Mouse (Mus musculus) heart, embryonic 16.5 days (tissue): ENCODE measurements at regions not wholly inside any gene's neighbourhood (a gene's known extent, or its start where the extent isn't known, plus 50 kb on each side); places are given as distances from the start of the nearest gene placed in this dataset.

Source experiments
- ATAC-seq: fragments of 200-750 bp; cut with Nextera tagmentation; replicated peaks from 2 replicates; pipeline ENCODE4 v1.8.0; 2017; ENCODE audit warnings: moderate number of reproducible peaks; ENCODE audit not compliant: insufficient read depth, low FRiP score; ENCODE audit errors: extremely low read depth
- H3K27ac ChIP-seq: fragments of 300-500 bp; sonication (generic); 2 replicates; pipeline ENCODE4 v1.5.1; 2014; ENCODE audit warnings: mild to moderate bottlenecking, low read length, control low read depth, moderate library complexity
- H3K27me3 ChIP-seq: fragments of 300-500 bp; sonication (generic); 2 replicates; pipeline ENCODE4 v1.6.1; 2014; ENCODE audit warnings: low read length, mixed read lengths; ENCODE audit not compliant: control insufficient read depth, insufficient read depth
- H3K36me3 ChIP-seq: fragments of 300-500 bp; sonication (generic); 2 replicates; pipeline ENCODE4 v1.6.1; 2014; ENCODE audit not compliant: control insufficient read depth, insufficient read depth
- H3K4me1 ChIP-seq: fragments of 300-500 bp; sonication (generic); 2 replicates; pipeline ENCODE4 v1.6.1; 2014; ENCODE audit warnings: low read length, mixed read lengths; ENCODE audit not compliant: control insufficient read depth, insufficient read depth
- H3K4me2 ChIP-seq: fragments of 300-500 bp; sonication (generic); 2 replicates; pipeline ENCODE4 v1.6.1; 2014; ENCODE audit warnings: low read depth, mild to moderate bottlenecking, control low read depth, low read length
- H3K4me3 ChIP-seq: fragments of 300-500 bp; sonication (generic); 2 replicates; pipeline ENCODE4 v1.5.1; 2014; ENCODE audit warnings: mild to moderate bottlenecking, control low read depth, low read length
- H3K9ac ChIP-seq: fragments of 300-500 bp; sonication (generic); 2 replicates; pipeline ENCODE4 v1.6.1; 2014; ENCODE audit warnings: low read length, control low read depth
- H3K9me3 ChIP-seq: fragments of 300-500 bp; sonication (generic); replicated peaks from 2 replicates; pipeline ENCODE4 v1.6.1; 2016; ENCODE audit warnings: low read length; ENCODE audit not compliant: control insufficient read depth
- WGBS: fragments of 180-500 bp; shearing (Covaris S2); extraction: QIAGEN DNeasy Blood & Tissue Kit; methylation state at CpG from one replicate; pipeline ENCODE4 v1.1.7; 2014; 5-methylcytosine and 5-hydroxymethylcytosine counted together

GRCm38 (mm10) chr4:105356616-105357015 lies 199.5 kb downstream of the Plpp3 start:
- Histone ChIP-seq H3K4me1 (no peaks in the 10 kb centered on the region), H3K4me3 (no peak overlapping the region), H3K27ac (no peak overlapping the region), H3K9me3 (no peaks in the 10 kb centered on the region), H3K36me3 (no peaks in the 10 kb centered on the region), H3K9ac (no peak overlapping the region), H3K4me2 (no peak overlapping the region), H3K27me3 (no peaks in the 10 kb centered on the region)
- no peak for ATAC-seq
- 72% methylated on average over 3 of the region's 3 CpGs for WGBS

DNA sequence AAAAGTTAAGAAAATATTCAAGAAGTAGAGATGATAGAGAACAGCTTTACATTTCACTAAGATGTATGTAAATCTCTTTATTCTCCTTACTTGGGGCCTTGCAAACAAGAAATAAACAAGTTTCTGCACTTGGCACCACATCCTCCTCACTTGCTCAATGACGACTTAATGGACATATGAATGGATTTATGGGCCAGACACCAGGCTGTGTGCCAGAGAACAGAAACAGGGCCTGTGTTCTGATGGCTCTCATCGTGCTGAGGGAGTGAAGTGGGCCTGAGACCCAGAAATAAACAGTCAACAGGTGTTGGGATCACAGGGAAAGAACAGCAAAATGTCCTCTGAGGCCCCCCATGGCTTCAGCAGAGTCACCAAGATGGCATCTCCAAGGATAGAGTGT lies 201.6 kb downstream of the Plpp3 start:
- no peak overlapping the region for H3K27ac ChIP-seq

GRCm38 (mm10) chr4:105364496-105364895 lies 207.3 kb downstream of the Plpp3 start:
- peak; percentile 79 for ATAC-seq
- H3K4me3 ChIP-seq, result no peak overlapping the region
- 33% methylated on average over 6 of the region's 6 CpGs for WGBS
- no peaks in the 10 kb centered on the region for H3K27me3 ChIP-seq
- H3K27ac ChIP-seq, result peak overlapping the region; percentile 87
- peak overlapping the region; percentile 27; the same call in 1 of the 2 replicates for H3K4me2 ChIP-seq
- H3K9me3 ChIP-seq, result no peaks in the 10 kb centered on the region
- no peak overlapping the region for H3K9ac ChIP-seq
- no peaks in the 10 kb centered on the region for H3K36me3 ChIP-seq
- H3K4me1 ChIP-seq, result peaks cover 12% of the 10 kb centered on the region

More for the DNA sequence above, 201.6 kb downstream of the Plpp3 start:
- Histone ChIP-seq H3K27me3 (no peaks in the 10 kb centered on the region), H3K36me3 (no peaks in the 10 kb centered on the region), H3K4me3 (no peak overlapping the region), H3K9me3 (no peaks in the 10 kb centered on the region), H3K9ac (no peak overlapping the region), H3K4me1 (no peaks in the 10 kb centered on the region), H3K4me2 (no peak overlapping the region)
- 34% methylated on average over 2 of the region's 2 CpGs for WGBS
- no peak for ATAC-seq

DNA sequence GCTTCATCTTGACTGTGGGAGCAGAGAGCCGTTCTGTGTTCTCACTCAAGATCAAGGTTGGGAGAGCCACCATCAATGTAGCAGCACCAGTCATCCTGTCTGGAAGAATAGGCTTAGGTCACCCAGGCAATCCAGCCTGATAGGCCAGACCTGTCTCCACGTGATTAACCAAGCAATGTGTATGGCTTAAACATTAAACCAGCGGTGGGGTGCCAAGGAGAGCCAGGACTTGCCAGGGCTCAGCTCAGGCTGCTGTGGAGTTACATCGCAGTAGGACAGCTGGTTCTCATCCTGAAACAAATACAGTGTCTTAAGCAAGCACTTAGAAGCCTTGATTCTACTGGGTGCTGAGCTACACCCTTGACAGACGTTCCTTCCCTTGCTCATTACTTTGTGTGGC lies 207.9 kb downstream of the Plpp3 start:
- no peak overlapping the region for H3K4me3 ChIP-seq
- H3K4me1 ChIP-seq, result peaks cover 12% of the 10 kb centered on the region
- H3K4me2 ChIP-seq, result no peak overlapping the region
- no peaks in the 10 kb centered on the region for H3K9me3 ChIP-seq
- H3K36me3 ChIP-seq, result no peaks in the 10 kb centered on the region
- ATAC-seq, result no peak
- H3K9ac ChIP-seq, result no peak overlapping the region
- H3K27ac ChIP-seq, result peak overlapping the region; percentile 87
- 75% methylated on average over 5 of the region's 5 CpGs for WGBS
- H3K27me3 ChIP-seq, result no peaks in the 10 kb centered on the region

GRCm38 (mm10) chr4:105376591-105376990 lies 219.4 kb downstream of the Plpp3 start:
- H3K4me2 ChIP-seq, result no peak overlapping the region
- H3K27ac ChIP-seq, result 0 out of 2 replicates have a peak overlapping the region, but pooled peaks have one; percentile 0
- no peaks in the 10 kb centered on the region for H3K27me3 ChIP-seq
- H3K4me1 ChIP-seq, result peaks cover 5% of the 10 kb centered on the region; the same call in 1 of the 2 replicates
- ATAC-seq, result no peak
- no peak overlapping the region for H3K4me3 ChIP-seq
- WGBS, result 37% methylated on average over 5 of the region's 5 CpGs
- no peaks in the 10 kb centered on the region for H3K9me3 ChIP-seq
- H3K9ac ChIP-seq, result no peak overlapping the region
- no peaks in the 10 kb centered on the region for H3K36me3 ChIP-seq

- Histone ChIP-seq H3K9me3 (no peaks in the 10 kb centered on the region), H3K4me3 (no peak overlapping the region), H3K36me3 (no peaks in the 10 kb centered on the region), H3K9ac (no peak overlapping the region), H3K4me1 (peaks cover 5% of the 10 kb centered on the region; the same call in 1 of the 2 replicates), H3K4me2 (no peak overlapping the region), H3K27me3 (no peaks in the 10 kb centered on the region), H3K27ac (peak overlapping the region; percentile 52; the same call in 1 of the 2 replicates)
- ATAC-seq, result peak; percentile 63; the same call in 1 of the 2 replicates
- 56% methylated on average over 11 of the region's 11 CpGs for WGBS
These were observed 220.5 kb downstream of the Plpp3 start for GRCm38 (mm10) chr4:105377469-105378187.

GRCm38 (mm10) chr4:105384826-105385225 lies 227.7 kb downstream of the Plpp3 start:
- H3K4me2 ChIP-seq, result no peak overlapping the region
- no peak for ATAC-seq
- peaks cover 3% of the 10 kb centered on the region for H3K4me1 ChIP-seq
- WGBS, result 78% methylated on average over 3 of the region's 3 CpGs
- H3K4me3 ChIP-seq, result no peak overlapping the region
- no peak overlapping the region for H3K27ac ChIP-seq
- H3K9me3 ChIP-seq, result no peaks in the 10 kb centered on the region
- no peaks in the 10 kb centered on the region for H3K27me3 ChIP-seq
- no peak overlapping the region for H3K9ac ChIP-seq
- H3K36me3 ChIP-seq, result no peaks in the 10 kb centered on the region

DNA sequence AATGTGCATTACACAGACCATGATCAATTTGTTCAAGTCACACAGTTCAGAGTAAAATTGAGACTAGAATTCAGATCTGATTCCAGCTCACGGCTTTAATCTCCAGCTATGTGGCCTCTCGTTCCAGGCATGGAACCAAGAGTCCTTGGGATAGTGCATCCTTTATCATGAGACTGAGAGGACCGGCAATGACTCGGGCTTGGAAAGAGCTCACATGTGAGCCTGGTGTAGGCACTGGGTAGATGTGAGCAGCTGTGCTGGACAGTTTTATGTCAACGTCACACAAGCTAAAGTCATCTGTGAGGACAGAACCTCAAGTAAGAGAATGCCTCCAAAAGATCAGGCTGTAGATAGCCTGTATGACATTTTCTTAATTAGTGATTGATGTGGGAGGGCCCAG lies 228.3 kb downstream of the Plpp3 start:
- 84% methylated on average over 5 of the region's 5 CpGs for WGBS
- H3K4me3 ChIP-seq, result no peak overlapping the region
- no peak overlapping the region for H3K27ac ChIP-seq
- no peaks in the 10 kb centered on the region for H3K9me3 ChIP-seq
- H3K9ac ChIP-seq, result no peak overlapping the region
- H3K4me2 ChIP-seq, result no peak overlapping the region
- peaks cover 3% of the 10 kb centered on the region for H3K4me1 ChIP-seq
- no peaks in the 10 kb centered on the region for H3K27me3 ChIP-seq
- no peaks in the 10 kb centered on the region for H3K36me3 ChIP-seq
- ATAC-seq, result no peak

DNA sequence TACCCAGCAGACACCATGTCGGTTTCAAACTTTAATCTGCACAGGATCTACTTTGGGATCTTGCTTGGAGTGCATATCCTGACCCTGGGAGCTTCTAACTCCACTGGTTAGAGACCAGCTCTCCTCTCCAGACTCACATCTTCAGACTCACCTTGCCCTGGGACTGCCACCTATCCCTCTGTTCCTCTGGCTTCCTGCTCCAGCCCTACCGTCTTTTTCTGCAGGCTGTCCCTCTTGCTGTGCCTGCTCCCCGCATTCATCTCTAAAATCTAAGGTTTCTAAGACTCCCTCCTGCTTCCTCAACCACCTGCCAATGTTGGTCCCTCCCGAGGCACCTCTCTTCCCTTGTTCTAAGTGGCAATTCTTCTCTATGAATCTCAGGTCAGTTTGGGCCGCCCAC lies 233.2 kb downstream of the Plpp3 start:
- H3K4me1 ChIP-seq, result no peaks in the 10 kb centered on the region
- WGBS, result 18% methylated on average over 5 of the region's 5 CpGs
- no peak overlapping the region for H3K9ac ChIP-seq
- H3K4me2 ChIP-seq, result no peak overlapping the region
- 0 out of 2 replicates have a peak, but pooled peaks cover 5% of the 10 kb centered on the region for H3K9me3 ChIP-seq
- H3K36me3 ChIP-seq, result no peaks in the 10 kb centered on the region
- H3K4me3 ChIP-seq, result no peak overlapping the region
- 0 out of 2 replicates have a peak, but pooled peaks have one; percentile 37 for ATAC-seq
- no peak overlapping the region for H3K27ac ChIP-seq
- no peaks in the 10 kb centered on the region for H3K27me3 ChIP-seq
